Mouse (Mus musculus): ENCODE measurements around the gene Adap2. TPM values are rescaled to one million over a fixed set of nuclear protein-coding genes. Genes with fewer than 3 reads are reported as not detected.

Adap2 gene
- polyA plus RNA-seq, 1 experiment from 2014 or later, result 1.6 TPM

- Histone ChIP-seq H3K4me3 (ENCODE audit: low read depth, low read length) (no peak overlapping the region), H3K4me2 (no peak overlapping the region), H3K36me3 (ENCODE audit: control insufficient read depth, insufficient read depth, low read length) (no peaks in the 10 kb centered on the region), H3K27me3 (ENCODE audit: control insufficient read depth, insufficient read depth, low read length) (no peaks in the 10 kb centered on the region), H3K27ac (ENCODE audit: low read depth, low read length) (no peak overlapping the region), H3K9me3 (ENCODE audit: control insufficient read depth, low read length) (no peaks in the 10 kb centered on the region), H3K9ac (ENCODE audit: low read length) (no peak overlapping the region), H3K4me1 (ENCODE audit: control insufficient read depth, insufficient read depth, low read length) (peaks cover 8% of the 10 kb centered on the region)
- DNase-seq (ENCODE audit: low spot score, missing footprints), result no peak
- WGBS, result 89% methylated on average over 2 of the region's 2 CpGs
- ATAC-seq (ENCODE audit: low FRiP score), result no peak
Measured at GRCm38 (mm10) chr11:80212282-80212681, 58.4 kb downstream of the Adap2 start.

DNA sequence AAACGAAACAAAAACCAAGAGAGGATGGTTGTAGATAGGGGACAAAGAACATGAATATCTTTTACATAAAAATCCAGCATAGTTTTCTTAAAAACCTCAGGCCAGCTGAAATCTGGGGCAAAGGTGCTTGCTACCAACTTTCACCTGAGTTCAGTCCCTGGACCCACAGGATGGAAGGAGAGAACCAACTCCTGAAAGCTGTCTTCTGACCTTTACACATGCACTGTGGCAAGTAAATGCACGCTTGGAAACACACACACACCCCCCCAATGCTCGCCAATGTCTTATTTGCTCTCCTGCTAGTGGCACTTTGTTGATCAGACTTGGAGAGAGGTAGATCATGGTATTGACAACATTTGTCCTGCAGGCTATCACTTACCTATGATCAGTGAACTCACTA is 61.4 kb downstream of the Adap2 start:
- 89% methylated on average over 3 of the region's 3 CpGs for WGBS

GRCm38 (mm10) chr11:80218657-80219293 is 64.9 kb downstream of the Adap2 start:
- H3K36me3 ChIP-seq (ENCODE audit: control insufficient read depth, insufficient read depth, low read length), result peaks cover 3% of the 10 kb centered on the region
- H3K4me3 ChIP-seq (ENCODE audit: low read depth, low read length), result no peak overlapping the region
- H3K4me1 ChIP-seq (ENCODE audit: control insufficient read depth, insufficient read depth, low read length), result no peaks in the 10 kb centered on the region
- no peak overlapping the region for H3K9ac ChIP-seq (ENCODE audit: low read length)
- no peak overlapping the region for H3K4me2 ChIP-seq
- no peak for ATAC-seq (ENCODE audit: low FRiP score)
- H3K27ac ChIP-seq (ENCODE audit: low read depth, low read length), result no peak overlapping the region
- no peak for DNase-seq (ENCODE audit: low spot score, missing footprints)
- no peaks in the 10 kb centered on the region for H3K9me3 ChIP-seq (ENCODE audit: control insufficient read depth, low read length)
- 87% methylated on average over 11 of the region's 11 CpGs for WGBS
- H3K27me3 ChIP-seq (ENCODE audit: control insufficient read depth, insufficient read depth, low read length), result no peaks in the 10 kb centered on the region

More for the DNA sequence above, 61.4 kb downstream of the Adap2 start:
- Histone ChIP-seq H3K4me1 (ENCODE audit: control insufficient read depth, insufficient read depth, low read length) (peaks cover 2% of the 10 kb centered on the region), H3K9me3 (ENCODE audit: control insufficient read depth, low read length) (no peaks in the 10 kb centered on the region), H3K27me3 (ENCODE audit: control insufficient read depth, insufficient read depth, low read length) (no peaks in the 10 kb centered on the region), H3K9ac (ENCODE audit: low read length) (no peak overlapping the region), H3K4me2 (no peak overlapping the region), H3K4me3 (ENCODE audit: low read depth, low read length) (no peak overlapping the region), H3K36me3 (ENCODE audit: control insufficient read depth, insufficient read depth, low read length) (no peaks in the 10 kb centered on the region), H3K27ac (ENCODE audit: low read depth, low read length) (no peak overlapping the region)
- DNase-seq (ENCODE audit: low spot score, missing footprints), result no peak
- no peak for ATAC-seq (ENCODE audit: low FRiP score)

Other genes with a start within 250 kb of the Adap2 start
- 89.0 and 98.6 TPM in 2 replicates for gene Utp6, start 191.7 kb upstream of the Adap2 start, polyA plus RNA-seq (2014; fragmentation: Nextera tagmentation; extraction: Ambion mirVana)
- gene Suz12, start 161.0 kb upstream of the Adap2 start, polyA plus RNA-seq (2014; fragmentation: Nextera tagmentation; extraction: Ambion mirVana), result 28.4 and 30.0 TPM in 2 replicates
- gene Crlf3, start 73.1 kb upstream of the Adap2 start, polyA plus RNA-seq (2014; fragmentation: Nextera tagmentation; extraction: Ambion mirVana), result 29.2 and 30.4 TPM in 2 replicates
- gene Atad5, start 64.7 kb upstream of the Adap2 start, polyA plus RNA-seq (2014; fragmentation: Nextera tagmentation; extraction: Ambion mirVana), result 19.1 and 20.1 TPM in 2 replicates
- 29.7 and 30.3 TPM in 2 replicates for gene Tefm, start 11.9 kb upstream of the Adap2 start, polyA plus RNA-seq (2014; fragmentation: Nextera tagmentation; extraction: Ambion mirVana)
- gene Rnf135, start 29.7 kb downstream of the Adap2 start, polyA plus RNA-seq (2014; fragmentation: Nextera tagmentation; extraction: Ambion mirVana), result 2.1 and 2.8 TPM in 2 replicates
- gene Rhot1, start 54.9 kb downstream of the Adap2 start, polyA plus RNA-seq (2014; fragmentation: Nextera tagmentation; extraction: Ambion mirVana), result 66.0 and 79.2 TPM in 2 replicates
- gene Rhbdl3, start 146.8 kb downstream of the Adap2 start, polyA plus RNA-seq (2014; fragmentation: Nextera tagmentation; extraction: Ambion mirVana), result 14.9 and 15.2 TPM in 2 replicates
- gene 5730455P16Rik, start 223.9 kb downstream of the Adap2 start, polyA plus RNA-seq (2014; fragmentation: Nextera tagmentation; extraction: Ambion mirVana), result 21.6 and 26.5 TPM in 2 replicates
- 338 and 371 TPM in 2 replicates for gene Zfp207, start 229.2 kb downstream of the Adap2 start, polyA plus RNA-seq (2014; fragmentation: Nextera tagmentation; extraction: Ambion mirVana)

Data from midbrain, embryonic 11.5 days (tissue).